Mouse (Mus musculus) spleen, adult 10 weeks (tissue): ENCODE measurements around the gene Prrc2b. TPM values are rescaled to one million over a fixed set of nuclear protein-coding genes. Genes with fewer than 3 reads are reported as not detected.

ENCODE experiments used
- polyA plus RNA-seq: library from polyadenylated mRNA; stranded (reverse); fragments of 350-450 nt; fragmentation: Illumina TruSeq; extraction: RNeasy Lipid Tissue Mini Kit (QIAGEN cat#74804); gene quantifications from one replicate; pipeline ENCODE4 v1.2.3, GENCODE M21; 2015; ENCODE audit warnings: low replicate concordance; ENCODE audit not compliant: insufficient read depth

Gene Prrc2b
- 36.5 TPM for polyA plus RNA-seq

DNA sequence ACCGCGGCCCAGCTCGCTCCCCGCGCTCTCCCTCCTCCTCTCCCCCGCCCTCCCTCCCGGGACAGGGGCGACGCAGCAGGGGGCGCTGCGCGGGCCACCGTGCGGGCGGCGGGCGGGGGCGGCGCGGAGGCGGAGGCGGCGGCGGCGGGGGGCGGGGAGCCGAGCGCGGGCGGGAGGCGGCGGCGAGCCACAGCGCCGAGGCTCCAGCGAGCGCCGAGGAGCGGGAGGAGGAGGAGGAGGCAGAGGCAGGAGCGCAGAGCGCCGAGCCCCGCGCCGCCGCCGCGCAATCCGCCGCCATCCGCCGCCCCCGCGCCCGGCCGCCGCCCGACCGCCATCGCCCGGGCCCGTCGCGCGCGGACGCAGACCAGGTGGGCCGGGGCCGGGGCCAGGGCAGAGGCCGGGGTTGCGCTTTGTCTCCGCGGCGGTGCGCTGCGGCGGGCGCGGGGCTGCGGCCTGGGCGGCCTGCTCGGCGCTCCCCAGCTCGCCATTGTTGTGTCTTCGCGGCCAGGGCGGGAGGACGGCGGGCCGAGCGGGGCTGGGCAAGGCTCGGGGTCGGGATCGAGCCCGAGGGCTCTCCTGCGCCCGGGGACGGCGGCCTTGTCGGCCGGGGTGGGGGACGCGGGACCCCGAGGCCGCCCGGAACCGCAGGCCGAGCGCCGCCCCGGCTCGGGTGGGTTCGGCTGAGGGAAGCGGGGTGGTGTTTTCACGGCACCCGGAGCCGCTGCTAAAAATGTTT lies at the start of gene Prrc2b:
Prrc2b (plus strand) TSS at position 159 of the 736 bp plus-strand sequence.

DNA sequence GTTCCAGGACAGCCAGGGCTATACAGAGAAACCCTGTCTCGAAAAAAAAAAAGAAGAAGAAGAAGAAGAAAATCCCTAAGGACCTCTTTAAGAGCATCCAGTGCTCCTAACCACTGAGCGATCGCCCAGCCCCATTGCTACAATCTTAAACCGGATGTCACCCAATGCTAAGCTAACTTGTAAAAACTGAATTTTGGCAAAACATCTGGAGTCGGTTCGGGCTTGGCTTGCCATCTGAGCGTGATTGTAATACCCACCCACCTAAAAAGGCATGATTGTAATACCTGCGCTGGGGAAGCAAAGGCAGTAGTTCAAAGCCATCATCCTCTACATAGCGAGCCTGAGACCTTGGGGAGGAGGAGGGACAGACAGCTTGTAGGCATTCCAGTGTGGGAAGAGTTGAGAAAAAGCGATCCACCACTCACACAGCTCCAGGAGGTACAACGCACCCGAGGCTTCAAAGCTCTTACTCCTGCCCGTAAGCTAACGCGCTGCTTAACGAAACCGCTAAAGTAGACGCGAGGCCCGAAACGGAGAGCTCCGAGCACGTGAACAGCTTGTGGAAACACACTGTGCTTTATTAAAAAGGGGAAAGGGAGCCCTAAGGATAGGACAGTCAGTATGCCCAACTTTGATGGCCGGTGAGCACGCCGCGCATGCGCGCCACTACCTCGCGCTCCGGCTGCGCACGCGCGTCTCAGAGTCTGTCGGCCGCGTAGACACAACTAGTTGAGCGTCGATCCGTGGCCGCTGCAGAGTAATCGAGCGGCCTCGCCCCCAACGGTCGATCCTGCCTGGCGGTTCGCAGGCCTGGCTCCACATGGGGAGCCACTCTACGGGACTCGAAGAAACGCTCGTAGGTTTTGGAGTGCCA lies 85.2 kb downstream of the Prrc2b start, which contains the start of gene Pomt1:
Pomt1 (plus strand) TSS at position 705 of the 874 bp plus-strand sequence.

DNA sequence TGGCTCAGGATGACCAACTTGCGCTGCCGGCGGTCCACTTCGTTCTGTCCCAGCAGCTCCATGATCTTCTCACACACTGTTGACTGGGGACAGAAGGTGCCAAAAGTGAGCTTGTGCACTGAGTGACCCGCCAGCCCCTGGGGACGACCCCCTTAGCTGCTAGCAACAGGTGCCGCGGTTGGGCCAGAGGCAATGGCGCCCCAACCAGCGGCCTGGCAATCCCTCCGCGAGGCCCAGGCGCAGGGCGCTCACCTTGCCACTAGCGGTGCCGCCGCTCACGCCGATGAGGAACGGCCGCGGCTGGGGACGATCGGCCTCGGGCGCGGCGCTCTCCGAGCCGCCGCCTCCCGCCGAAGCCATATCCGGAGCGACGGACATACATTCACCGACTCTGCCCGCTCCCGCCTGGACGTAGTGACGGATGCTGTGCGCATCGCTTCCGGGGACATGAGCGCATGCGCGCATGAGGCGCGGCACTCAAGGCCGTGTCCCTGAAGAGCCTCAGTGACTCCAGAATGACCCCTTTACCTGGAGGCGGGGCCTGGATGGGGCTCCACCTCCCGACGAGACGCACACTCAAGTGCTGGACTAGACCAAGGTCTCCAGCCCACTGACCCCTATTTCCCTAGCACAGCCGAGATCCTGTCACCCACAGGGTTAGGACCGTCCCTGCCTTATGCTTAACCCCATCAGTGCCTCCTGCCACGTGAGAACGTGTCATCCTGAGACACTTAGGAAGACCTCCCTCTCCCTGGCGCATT lies 109.0 kb downstream of the Prrc2b start, which contains the start of gene Uck1:
Uck1 (minus strand) TSS at position 503 of the 761 bp plus-strand sequence.

Other genes with a start within 250 kb of the Prrc2b start
- 1.5 TPM for gene Aif1l, start 200.9 kb upstream of the Prrc2b start, polyA plus RNA-seq
- gene Nup214, start 176.6 kb upstream of the Prrc2b start, polyA plus RNA-seq = 59.8 TPM
- gene Fam78a, start 66.2 kb upstream of the Prrc2b start, polyA plus RNA-seq = 28.3 TPM
- 0.22 TPM for gene Plpp7, start 55.6 kb upstream of the Prrc2b start, polyA plus RNA-seq
- 10.0 TPM for gene Pomt1, start 85.5 kb downstream of the Prrc2b start, polyA plus RNA-seq
- gene Uck1, start 109.1 kb downstream of the Prrc2b start, polyA plus RNA-seq = 41.0 TPM
- 45.4 TPM for gene Golga2, start 136.3 kb downstream of the Prrc2b start, polyA plus RNA-seq
- 264 TPM for gene Swi5, start 137.0 kb downstream of the Prrc2b start, polyA plus RNA-seq
- 93.7 TPM for gene Ciz1, start 201.2 kb downstream of the Prrc2b start, polyA plus RNA-seq
- gene Dnm1, start 202.3 kb downstream of the Prrc2b start, polyA plus RNA-seq = 1.8 TPM
- 15.2 TPM for gene 1110008P14Rik, start 230.9 kb downstream of the Prrc2b start, polyA plus RNA-seq
- 8.3 TPM for gene Lcn2, start 237.2 kb downstream of the Prrc2b start, polyA plus RNA-seq
- 6.1 TPM for gene Ptges2, start 244.8 kb downstream of the Prrc2b start, polyA plus RNA-seq